Mouse (Mus musculus): ENCODE measurements around the gene Vps41.

- no peak for TF ChIP-seq EP300 (IDR thresholded peaks at IDR 0.05)
- no peak for TF ChIP-seq CTCF (IDR thresholded peaks at IDR 0.05)
Observed at GRCm38 (mm10) chr13:18868825-18869224, 151.7 kb downstream of the Vps41 start.

Data from lung, postnatal 0 days (tissue).